Mouse (Mus musculus) heart, postnatal 4 days (tissue): Measurements from ENCODE around the gene Arl3. TPM values are rescaled to one million over a fixed set of nuclear protein-coding genes. Genes with fewer than 3 reads are reported as not detected.
A peak's percentile ranks its signal among the peaks of the same experiment; 100 is the strongest.

Experiments used
- DNase-seq: peaks from one replicate; pipeline ENCODE4 v3.0.0; 2021
- total RNA-seq, 2 experiments: library from RNA; stranded (reverse); gene quantifications; 2 replicates each; pipeline ENCODE4 v1.2.3; 2021

Gene Arl3
- total RNA-seq, 2 experiments from 2014 or later: 29.6 to 31.1 TPM

DNA sequence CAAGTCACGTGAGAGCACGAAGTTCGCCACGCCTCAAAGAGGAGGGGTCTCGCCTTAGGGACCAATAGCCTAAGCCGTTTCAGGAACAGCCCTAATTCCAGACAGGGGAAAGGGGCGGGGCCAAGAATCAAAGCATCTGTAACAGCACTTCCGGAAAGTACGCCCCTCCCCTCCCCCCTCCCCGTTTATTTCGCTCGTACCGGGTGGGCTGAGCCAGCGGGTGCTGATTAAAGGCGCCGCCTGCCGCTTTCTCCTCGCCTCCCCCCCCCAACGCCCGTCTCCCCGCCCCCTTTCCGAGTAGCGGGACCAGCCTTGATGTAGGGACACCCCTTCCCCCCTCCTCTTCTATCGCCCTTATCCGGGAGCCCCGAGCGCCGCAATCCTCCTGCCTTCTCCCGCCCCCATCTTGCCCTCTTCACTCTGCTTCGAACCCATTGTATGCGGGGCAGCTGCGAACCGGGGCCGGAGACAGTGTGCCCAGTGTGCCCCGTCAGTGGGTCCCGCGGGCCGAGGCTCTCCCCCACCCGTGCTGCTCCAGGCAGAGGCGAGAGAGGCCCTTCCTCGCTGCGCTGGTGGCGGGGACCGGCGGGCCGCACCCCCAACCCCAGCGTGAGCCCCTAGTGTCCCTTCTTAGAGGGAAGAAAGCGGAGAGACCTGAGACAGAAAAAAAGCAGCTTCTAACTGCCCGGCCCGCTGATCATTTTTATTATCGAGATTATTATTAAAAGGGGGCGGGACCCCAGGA is 73.0 kb downstream of the Arl3 start:
- DNase-seq: peak; percentile 97

DNA sequence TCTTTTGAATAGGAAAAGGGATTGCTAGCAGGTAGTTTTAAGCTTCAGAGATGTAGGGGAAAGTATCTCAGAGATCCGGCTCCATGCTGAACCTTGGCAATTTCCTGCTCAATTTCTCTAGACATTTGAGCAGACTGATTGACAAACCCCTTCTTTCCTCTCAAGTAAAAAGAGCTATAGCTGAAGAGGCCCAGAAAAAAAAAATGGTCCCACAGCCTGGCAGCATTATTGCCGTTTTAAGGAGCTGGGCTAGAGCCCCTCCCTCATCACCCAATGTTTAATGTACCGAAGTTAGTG is 73.5 kb downstream of the Arl3 start:
- DNase-seq: no peak

- no peak for DNase-seq
Measured at GRCm38 (mm10) chr19:46497230-46497629, 75.8 kb downstream of the Arl3 start.

DNA sequence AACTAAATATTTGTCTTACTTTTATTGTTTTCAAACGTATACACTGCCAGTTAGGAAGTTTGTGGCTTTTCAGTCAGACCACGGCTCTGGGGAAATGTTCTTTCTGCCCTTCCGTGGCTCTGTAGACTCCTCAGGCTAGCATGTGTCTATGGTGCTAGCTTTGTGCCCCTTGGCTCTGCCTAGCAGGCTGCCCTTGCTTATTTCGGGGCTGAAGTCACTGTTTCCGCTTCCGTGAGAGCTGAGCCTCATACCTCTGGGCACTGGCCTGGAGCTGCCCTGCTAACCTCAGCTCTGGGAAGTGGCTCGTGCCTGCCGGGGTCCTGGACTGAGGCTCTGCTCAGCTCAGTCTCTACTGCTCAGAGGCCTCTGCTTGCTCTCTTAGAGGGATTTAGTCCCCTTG is 77.9 kb downstream of the Arl3 start:
- DNase-seq: no peak

DNA sequence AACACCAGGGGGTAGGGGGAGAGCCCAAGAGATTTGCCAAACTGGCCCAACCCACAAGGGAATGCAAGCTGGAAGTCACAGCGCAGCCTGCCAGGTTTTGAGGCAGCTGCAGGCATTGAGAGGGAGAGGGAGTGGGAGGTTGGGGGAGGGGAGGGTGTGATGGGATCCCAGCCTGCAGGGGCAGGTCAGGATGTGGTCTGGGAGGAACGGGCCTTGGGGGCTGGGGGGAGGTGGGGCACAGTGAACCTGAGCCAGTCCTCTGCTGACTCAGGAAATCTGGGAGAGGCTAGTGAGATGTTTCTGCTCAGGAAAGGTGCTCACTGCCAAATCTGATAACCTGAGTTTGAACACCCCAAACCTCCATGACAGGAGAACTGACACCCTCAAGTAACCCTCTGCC is 82.4 kb downstream of the Arl3 start:
- DNase-seq: peak; percentile 69

DNA sequence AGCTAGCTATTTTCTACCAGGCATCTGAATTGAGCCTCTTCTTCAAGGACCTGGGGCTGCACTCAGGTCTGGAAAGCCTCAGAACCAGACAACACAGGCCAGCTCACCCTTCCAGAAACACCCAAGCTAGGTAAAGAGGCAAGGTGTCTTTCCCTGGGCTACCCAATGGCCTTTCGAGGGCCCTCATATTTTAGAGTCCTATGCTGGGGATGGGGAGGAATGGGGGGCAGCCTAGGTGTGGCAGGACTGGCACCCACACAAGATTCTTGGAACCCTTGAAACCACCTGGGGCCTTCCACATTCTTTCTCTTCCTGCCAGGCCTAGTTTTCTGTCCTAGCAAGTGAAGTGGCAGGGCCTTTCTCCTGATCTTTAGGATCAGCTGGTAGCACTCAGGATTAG is 83.5 kb downstream of the Arl3 start:
- no peak for DNase-seq

- no peak for DNase-seq
Measured at GRCm38 (mm10) chr19:46486709-46487108, 86.3 kb downstream of the Arl3 start.

DNA sequence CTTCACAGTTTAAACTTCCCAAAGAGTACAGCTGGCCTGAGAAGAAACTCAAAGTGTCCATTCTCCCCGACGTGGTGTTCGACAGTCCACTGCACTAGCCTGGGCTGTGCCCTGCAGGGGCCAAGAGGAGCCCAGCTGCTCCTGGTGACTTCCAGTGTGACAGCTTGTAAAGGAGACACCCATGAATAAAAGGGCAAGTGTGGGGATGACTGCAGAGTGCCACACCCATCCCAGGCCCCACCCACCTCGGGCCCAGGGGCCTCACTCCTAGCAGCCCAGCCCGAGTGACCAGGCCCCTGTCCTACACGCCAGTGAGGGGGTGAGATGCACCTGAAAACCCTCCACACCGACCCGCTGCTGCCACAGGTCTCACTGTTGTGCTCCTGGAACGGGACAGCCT is 87.2 kb downstream of the Arl3 start:
- no peak for DNase-seq

DNA sequence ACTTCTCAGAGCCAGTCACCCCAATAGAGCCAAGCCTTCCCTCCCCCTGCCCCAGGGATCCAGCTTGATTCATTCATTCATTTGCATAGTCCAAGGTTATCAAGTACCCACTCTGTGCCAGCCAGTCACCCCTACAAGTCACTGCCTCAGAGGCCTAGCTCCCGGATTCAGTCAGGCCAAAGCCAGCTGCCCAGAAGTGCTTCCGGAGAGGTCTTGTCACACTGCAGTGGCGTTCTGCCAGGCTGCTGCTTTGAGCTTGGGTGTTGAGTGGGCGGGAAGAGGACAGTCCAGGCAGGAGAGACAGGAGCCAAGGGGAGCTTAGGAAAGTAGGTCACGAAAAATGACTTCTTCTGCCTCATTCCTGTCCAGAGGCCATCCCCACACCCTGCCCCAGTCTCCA is 88.5 kb downstream of the Arl3 start:
- DNase-seq: peak; percentile 91

DNA sequence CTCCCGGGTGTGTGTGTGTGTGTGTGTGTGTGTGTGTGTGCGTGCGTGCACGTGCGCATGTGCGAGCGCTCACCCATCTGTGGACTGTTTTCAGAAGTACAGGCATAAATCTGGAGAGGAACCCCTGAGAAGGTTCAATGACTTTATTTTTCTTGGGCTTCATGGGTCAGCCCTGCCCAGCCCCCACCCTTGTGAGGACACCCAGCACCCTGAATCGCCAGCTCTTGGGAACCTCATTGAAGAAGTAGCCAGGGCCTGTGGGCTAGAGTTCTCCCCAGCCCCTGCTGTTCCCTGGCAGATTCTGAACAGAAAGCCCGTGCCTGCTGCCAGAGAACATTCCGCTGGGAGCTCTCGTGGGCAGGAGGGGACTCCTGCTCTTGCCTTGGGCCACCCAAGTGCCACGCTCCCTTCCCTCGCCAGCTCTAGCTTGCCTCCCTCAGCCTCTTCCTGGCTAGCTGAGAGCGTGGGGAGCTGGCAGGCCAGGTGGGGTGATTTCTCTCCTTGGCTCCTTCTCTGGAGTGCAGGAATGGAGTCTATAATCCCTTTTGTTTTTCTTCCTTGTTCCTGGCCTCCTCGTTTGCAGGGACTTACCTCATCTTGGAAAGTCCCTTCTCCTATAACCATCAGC is 89.2 kb downstream of the Arl3 start:
- peak; percentile 58 for DNase-seq

- no peak for DNase-seq
Measured at GRCm38 (mm10) chr19:46482896-46483516, 90.0 kb downstream of the Arl3 start.

- no peak for DNase-seq
Measured at GRCm38 (mm10) chr19:46481756-46482155, 91.2 kb downstream of the Arl3 start.

DNA sequence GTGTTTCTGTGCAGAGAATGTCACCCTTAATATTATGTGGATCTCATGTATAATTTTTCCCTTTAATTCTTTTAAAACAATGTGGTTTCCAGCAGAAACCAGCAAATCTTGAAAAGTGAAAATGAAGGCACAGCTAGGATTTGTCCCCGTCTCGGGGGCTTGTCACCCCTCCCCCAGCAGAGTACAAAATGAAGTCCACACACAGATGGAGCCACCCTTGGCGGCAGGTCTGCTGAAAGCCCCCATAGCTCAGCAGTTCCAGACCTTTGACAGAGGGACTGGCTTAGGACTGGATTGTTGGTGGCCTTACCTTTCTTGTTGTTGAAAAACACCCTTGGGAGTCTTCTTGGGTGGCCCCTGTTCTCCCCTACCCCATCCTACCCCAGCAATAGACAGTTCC is 91.6 kb downstream of the Arl3 start:
- no peak for DNase-seq

Other genes starting within 250 kb of the Arl3 start
- gene Psd, start 246.0 kb downstream of the Arl3 start, total RNA-seq: 1 to 10 TPM; 1.7 to 2.1 TPM
- gene Fbxl15, start 245.0 kb downstream of the Arl3 start, total RNA-seq: 1 to 10 TPM; 5.5 to 7.2 TPM
- 100 to 1,000 TPM in 1 of 2 experiments, 10 to 100 TPM in 1; 98.8 to 108 TPM for gene Cuedc2, start 234.5 kb downstream of the Arl3 start, total RNA-seq
- gene Mfsd13a, start 232.1 kb downstream of the Arl3 start, total RNA-seq: 1 to 10 TPM; 3.1 to 4.2 TPM
- gene 2310034G01Rik, start 222.9 kb downstream of the Arl3 start, total RNA-seq: under 1 TPM in 1 of 2 experiments, not detected in 1; 0.18 TPM
- gene Actr1a, start 177.4 kb downstream of the Arl3 start, total RNA-seq: 100 to 1,000 TPM; 126 to 130 TPM
- gene Sufu, start 176.3 kb downstream of the Arl3 start, total RNA-seq: 10 to 100 TPM; 17.0 to 19.1 TPM
- 10 to 100 TPM; 50.1 to 53.8 TPM for gene Trim8, start 71.5 kb downstream of the Arl3 start, total RNA-seq
- 1 to 10 TPM; 4.6 to 6.4 TPM for gene Sfxn2, start 167 bp upstream of the Arl3 start, total RNA-seq
- 10 to 100 TPM; 60.5 to 61.2 TPM for gene Wbp1l, start 25.9 kb upstream of the Arl3 start, total RNA-seq
- under 1 TPM in 1 of 2 experiments, not detected in 1; 0.23 TPM for gene Cyp17a1, start 100.0 kb upstream of the Arl3 start, total RNA-seq
- 10 to 100 TPM; 11.7 to 12.8 TPM for gene Borcs7, start 116.7 kb upstream of the Arl3 start, total RNA-seq
- gene As3mt, start 134.3 kb upstream of the Arl3 start, total RNA-seq: 10 to 100 TPM; 57.5 to 59.1 TPM
- gene Cnnm2, start 188.4 kb upstream of the Arl3 start, total RNA-seq: 1 to 10 TPM; 7.1 to 7.4 TPM